Mouse (Mus musculus): Measurements from ENCODE around the gene Rnps1.
"Not testable (repeated sequence)": the region's sequence is repeated elsewhere in the genome, so short reads cannot be mapped to it uniquely, and the experiment has no call there.

The Rnps1 gene

GRCm38 (mm10) chr17:24414230-24414976 lies at the start of gene Rnps1:
Rnps1 (plus strand) TSS chr17:24414565.
- peak; percentile 100 for DNase-seq

GRCm38 (mm10) chr17:24365863-24366262 lies 48.5 kb upstream of the Rnps1 start:
- peak; percentile 15 for DNase-seq

DNA sequence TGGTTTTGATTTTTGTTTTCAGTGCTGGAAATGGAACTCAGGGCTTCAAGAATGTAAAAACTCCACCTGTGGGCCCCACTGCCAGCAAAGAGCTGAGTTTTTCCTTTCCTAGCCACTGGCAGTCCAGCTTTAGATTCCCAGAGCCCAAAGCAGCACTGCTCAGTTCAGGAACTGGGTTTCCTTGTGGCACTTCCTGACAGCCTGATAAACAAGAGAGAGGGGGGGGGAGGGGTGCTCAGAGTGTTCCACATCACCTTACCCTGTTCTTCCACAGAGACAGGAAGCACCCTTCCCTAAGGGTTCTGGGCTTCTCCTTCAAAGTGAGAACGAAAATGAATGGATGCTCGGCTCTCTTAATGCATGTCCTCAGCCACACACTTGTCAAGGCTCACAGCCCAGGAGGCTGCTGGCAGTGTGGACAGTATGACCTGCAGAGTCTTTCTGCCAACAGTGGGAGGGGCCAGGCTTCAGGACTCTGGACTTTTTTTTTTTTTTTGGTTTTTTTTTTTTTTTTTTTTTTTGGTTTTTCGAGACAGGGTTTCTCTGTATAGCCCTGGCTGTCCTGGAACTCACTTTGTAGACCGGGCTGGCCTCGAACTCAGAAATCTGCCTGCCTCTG lies 39.2 kb upstream of the Rnps1 start:
- peak; percentile 22 for DNase-seq

GRCm38 (mm10) chr17:24375886-24376285 lies 38.5 kb upstream of the Rnps1 start:
- no peak for DNase-seq

- DNase-seq, result no peak
Observed at GRCm38 (mm10) chr17:24378496-24378895, 35.9 kb upstream of the Rnps1 start.

- DNase-seq, result no peak
Observed at GRCm38 (mm10) chr17:24383789-24384188, 30.6 kb upstream of the Rnps1 start.

DNA sequence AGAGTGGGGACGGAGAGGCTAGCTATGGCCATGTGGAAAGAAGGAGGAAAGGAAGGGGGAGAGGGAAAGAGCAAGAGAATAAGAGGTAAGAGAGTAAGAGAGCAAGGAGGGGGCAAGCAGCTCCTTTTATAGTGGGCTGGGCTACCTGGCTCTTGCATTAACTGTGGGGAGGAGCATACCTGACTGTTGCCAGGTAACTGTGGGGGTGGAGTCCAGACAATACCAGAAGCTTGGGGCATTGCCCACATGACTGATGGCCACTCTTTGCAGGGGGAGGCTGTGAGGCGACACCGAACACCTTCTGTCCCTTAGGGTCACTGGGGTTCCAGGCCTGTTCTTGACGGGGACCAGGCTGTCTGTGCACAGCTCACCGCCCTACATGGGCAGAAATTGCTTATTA lies 25.7 kb upstream of the Rnps1 start:
- no peak for DNase-seq

DNA sequence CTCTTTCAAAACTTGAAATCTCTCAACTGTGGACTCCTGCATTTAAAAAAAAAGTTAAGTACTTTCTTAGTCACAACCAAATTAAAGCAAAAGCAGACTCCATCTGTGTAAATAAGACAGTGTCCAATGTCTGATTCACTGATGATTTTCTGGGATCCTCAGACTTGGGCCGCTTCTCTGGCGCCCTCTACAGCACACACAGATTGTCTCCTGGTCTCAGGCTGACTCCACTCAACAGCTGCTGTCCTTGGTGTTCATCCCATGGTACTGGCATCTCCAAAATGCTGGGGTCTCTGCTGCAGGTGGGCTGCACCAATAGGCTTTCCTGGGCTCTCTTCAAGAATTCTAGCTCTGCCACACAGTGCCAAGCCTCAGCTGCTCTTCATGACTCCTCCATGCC lies 24.5 kb upstream of the Rnps1 start:
- DNase-seq, result peak; percentile 71

- peak; percentile 17 for DNase-seq
Observed at GRCm38 (mm10) chr17:24391149-24391548, 23.2 kb upstream of the Rnps1 start.

DNA sequence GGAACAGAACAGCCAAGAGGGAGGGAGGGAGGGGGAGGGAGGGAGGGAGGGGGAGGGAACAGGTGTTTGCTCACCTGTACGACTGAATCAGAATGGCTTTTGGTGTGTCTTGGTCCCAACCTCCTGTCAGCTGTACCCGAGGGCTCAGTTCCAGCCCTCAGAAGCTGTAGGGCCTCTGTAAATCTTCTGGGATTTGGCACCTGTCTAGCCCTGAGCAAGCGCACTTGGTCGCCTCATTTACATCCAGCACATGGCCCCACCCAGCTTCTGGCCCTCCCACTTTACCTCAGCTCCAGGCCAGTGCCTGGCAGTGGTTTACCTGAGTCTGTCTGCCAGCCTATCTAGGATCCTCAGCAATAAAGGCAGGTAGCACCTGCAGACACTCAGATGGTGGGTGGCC lies 20.8 kb upstream of the Rnps1 start:
- no peak for DNase-seq

DNA sequence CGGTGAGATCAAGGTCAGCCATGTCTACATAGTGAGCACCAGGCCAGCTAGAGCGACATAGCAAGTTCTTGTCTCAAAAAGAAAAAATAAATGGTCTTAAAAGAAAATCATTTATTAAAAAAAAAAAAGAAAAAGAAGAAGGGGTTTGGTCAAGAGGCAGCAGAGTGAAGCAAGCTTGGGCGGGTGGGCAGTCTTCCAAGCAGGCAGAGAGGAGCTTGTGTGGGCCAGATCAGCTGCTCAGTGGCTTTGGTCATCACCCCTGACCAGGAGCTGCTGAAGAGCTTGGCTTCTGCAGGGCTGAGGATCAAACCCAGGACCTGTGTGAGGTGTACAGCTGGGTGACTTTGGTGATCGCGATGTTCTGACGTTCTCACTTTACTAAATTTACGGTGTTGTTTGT lies 19.9 kb upstream of the Rnps1 start:
- no peak for DNase-seq

DNA sequence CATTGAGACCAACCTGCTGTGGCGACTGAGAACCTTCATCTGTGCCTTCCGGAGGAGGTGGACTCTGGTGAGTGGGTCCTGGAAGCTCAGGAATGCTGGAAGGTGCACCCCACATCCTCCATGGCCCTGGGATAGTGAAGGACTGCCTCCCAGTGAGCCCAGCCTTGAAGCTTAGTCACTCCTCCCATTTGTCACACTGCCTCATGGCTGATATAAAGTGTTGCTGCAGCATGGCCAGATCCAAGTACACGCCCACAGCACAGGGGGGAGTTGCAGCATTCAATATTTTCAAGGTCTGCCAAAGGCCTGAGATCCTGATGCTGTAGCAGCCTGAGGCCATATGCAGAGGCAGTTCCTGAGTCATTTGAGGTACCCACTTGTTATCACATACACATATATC lies 12.0 kb upstream of the Rnps1 start:
- no peak for DNase-seq

- DNase-seq, result no peak
Observed at GRCm38 (mm10) chr17:24407116-24407803, 7.1 kb upstream of the Rnps1 start.

DNA sequence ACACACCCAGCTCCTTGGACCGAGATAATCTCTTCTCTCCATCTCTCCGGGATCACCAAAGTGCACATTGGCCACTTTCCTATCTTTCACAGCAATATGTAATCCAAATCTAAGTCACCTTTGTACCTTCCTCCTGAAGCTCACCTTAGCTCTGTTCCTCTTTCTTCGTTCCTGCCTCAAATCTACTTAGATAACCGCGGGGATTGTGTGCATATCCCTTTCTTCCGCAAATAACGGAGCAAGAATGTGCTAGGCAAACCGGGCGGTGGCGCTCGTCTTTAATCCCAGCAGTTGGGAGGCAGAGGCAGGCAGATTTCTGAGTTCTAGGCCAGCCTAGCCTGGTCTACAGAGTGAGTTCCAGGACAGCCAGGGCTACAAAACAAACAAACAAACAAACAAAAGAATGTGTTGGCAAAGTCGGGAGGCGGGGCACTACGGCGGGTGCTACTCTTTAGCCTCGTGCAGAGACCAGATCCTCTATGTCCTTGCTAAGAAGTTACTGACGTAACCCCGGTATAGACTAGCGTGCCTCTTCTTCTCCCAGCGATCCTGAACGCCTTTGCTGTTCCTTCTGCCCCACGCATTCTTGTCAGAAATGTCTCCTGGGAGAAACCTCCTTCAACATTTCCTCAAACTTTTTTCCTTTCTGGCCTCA lies 681 bp upstream of the Rnps1 start:
- no peak for DNase-seq

DNA sequence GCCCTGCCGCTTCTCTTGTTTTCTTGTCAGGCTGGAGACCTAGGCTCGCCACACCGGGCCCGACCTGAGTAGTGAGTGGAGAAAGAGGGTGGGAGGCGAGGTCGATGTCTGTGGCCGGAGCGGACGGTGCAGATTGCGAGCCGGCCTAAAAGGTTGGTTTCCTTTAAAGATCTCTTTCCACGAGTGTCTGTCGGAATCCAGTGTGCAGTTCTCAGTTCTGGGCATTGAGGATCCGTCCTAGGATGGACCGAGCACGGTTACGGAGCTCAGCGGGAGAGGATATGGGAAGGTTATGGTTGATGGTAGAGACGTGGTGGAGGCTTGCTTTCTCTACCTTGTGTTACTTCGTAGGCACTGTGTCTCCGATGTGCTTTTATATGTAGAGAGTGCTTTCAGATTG lies 646 bp downstream of the Rnps1 start:
- no peak for DNase-seq

DNA sequence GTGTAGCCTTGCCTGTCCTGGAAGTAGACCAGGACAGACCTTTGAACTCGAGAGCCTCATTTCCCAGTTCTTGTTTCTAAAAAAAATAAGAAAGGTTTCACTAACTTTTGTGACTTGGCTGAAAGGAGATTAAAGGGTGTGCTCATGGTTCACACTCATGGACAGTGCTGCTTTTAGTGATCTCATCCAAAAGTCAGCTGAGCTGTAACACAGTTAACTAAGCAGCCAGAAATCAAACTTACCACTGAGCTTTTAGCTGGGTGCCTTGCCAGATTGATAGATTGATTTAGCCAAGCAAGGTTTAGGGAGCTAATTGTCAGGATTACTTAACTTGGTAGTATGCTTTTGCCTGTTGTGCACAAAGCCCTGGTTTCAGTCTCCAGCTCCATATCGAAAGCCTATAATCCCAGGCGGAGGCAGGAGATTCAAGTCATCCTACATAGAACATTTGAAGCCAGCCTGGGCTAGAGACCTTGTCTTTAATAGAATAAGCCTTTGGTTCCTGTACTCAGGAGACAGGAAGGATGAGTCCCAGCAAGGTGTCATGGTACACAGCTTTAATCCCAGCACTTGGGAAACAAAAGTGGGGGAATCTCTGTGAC lies 1.8 kb downstream of the Rnps1 start:
- no peak for DNase-seq

DNA sequence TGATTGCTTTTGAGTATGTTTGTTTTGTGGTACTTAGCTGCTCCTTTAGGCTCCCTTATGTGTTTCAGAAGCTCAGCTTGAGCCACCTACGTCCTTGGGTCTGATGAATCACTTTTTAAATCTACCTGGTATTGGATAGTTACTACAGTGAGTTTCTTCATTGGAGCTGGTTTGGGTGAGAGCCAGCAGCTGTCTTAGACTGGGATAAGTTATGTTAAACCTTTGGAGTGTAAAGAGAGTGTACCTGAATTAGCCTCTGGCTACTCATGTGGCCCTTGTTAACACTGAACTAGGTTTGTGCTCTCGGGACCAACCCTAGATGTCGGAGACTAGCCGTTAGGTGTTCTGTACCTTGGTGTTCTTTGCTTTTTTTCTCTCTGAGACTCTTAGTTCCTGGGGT lies 8.7 kb downstream of the Rnps1 start:
- DNase-seq, result no peak

- no peak for DNase-seq
Observed at GRCm38 (mm10) chr17:24424489-24424888, 10.1 kb downstream of the Rnps1 start.

- not testable (repeated sequence) for DNase-seq
Observed at GRCm38 (mm10) chr17:24425326-24425725, 11.0 kb downstream of the Rnps1 start.

DNA sequence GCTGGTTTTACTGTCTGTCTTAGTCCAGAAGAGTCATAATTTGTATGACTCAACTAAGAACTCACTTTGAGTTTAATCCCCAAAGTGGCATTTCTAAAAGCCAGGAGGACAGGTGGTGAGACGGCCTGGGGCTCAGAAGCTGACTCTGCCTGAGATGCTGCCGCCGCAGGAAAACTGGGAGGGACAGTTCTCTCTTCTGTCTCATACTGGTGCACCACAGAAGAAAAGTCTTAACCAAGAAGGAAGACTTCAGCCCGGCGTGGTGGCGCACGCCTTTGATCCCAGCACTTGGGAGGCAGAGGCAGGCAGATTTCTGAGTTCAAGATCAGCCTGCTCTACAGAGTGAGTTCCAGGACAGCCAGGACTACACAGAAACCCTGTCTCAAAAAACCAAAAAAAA lies 11.5 kb downstream of the Rnps1 start:
- no peak for DNase-seq

DNA sequence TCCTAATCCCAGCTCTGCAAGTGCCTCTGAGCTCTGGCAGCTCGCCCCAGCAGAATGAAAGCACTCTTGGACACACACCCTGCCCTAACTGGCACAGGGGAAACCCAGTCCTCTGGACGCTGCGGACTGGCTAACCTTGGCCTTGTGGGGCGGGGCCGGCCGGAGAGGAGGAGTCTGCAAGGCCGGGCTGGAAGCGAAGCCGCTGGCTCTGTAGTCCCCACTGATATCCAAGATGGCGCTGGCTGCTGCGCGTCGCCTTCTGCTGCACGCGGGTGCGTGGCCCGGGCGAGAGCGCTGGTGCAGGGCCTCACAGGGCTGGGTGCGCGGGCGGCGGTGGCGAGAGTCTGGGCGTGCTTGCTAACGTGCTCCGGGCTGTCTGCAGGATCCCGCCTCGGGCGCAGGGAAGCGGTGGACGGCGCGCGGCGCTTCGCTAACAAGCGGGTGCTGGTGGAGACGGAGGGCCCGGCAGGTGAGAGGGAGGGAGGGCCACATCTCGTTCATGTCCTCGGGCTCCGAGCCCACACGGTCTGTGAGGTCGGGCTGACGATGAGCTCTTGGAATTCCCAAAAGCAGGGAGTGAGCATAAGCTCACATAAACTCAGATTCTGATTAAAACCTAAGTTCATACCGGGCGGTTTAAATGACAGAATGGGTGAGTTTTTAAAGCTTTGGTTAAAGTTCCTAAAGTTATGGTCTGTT lies 12.3 kb downstream of the Rnps1 start, which contains the start of gene Eci1:
Eci1 (plus strand) TSS at position 171 of the 699 bp plus-strand sequence.
- DNase-seq, result peak; percentile 96

- DNase-seq, result peak; percentile 41
Observed at GRCm38 (mm10) chr17:24427170-24427557, 12.8 kb downstream of the Rnps1 start.
